Mouse (Mus musculus): ENCODE data around the gene Gm5726.
"Not testable (repeated sequence)": the region's sequence is repeated elsewhere in the genome, so short reads cannot be mapped to it uniquely, and the experiment has no call there.

DNA sequence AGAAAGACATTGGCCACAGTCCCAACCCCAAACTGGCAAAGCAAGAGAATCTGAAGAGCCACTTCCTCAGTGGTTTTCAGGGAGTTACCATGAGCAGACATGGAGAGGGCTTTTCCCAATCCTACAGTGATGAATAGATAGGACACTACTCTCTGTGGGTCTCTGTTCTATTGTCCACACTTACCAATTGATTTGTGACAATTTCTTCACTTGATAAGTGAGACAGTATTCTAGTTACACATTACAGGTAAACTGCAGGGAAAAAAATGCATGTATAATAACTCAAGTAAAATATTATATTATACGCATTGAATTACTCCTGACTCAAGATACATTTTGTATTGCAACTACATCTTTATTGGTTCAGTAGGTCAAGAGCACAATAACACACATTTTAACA, at the start of gene Gm5726:
- TF ChIP-seq CTCF, EP300 (IDR thresholded peaks at IDR 0.05; ENCODE audit: low read depth): not testable (repeated sequence)
